Mouse (Mus musculus) ES-Bruce4 (cell line): ENCODE measurements around the gene Adam15. TPM values are rescaled to one million over a fixed set of nuclear protein-coding genes. Genes with fewer than 3 reads are reported as not detected.

Source experiments
- H3K27ac ChIP-seq: 2 replicates; pipeline ENCODE4 v1.5.1; 2012; ENCODE audit warnings: low read length, inconsistent platforms; ENCODE audit not compliant: insufficient read depth
- H3K27me3 ChIP-seq: 2 replicates; pipeline ENCODE4 v1.6.1; 2012; ENCODE audit warnings: mild to moderate bottlenecking, low read length, inconsistent platforms; ENCODE audit not compliant: control insufficient read depth, poor library complexity, insufficient read depth, severe bottlenecking
- H3K36me3 ChIP-seq: 2 replicates; pipeline ENCODE4 v1.6.1; 2012; ENCODE audit warnings: inconsistent platforms, mild to moderate bottlenecking, low read length, moderate library complexity; ENCODE audit not compliant: control insufficient read depth, poor library complexity, insufficient read depth, severe bottlenecking
- H3K4me1 ChIP-seq: one replicate; pipeline ENCODE4 v1.8.1; 2011; ENCODE audit warnings: low read length; ENCODE audit not compliant: control insufficient read depth, insufficient read depth
- H3K4me3 ChIP-seq: 2 replicates; pipeline ENCODE4 v1.5.1; 2011; ENCODE audit warnings: low read depth, mild to moderate bottlenecking, low read length
- H3K9ac ChIP-seq: 2 replicates; pipeline ENCODE4 v1.6.1; 2012; ENCODE audit warnings: low read depth, mild to moderate bottlenecking, inconsistent platforms; ENCODE audit not compliant: poor library complexity, severe bottlenecking
- H3K9me3 ChIP-seq: replicated peaks from 2 replicates; pipeline ENCODE4 v1.6.1; 2012; ENCODE audit warnings: mild to moderate bottlenecking, low read length, inconsistent platforms; ENCODE audit not compliant: control insufficient read depth, poor library complexity, insufficient read depth, severe bottlenecking
- CTCF ChIP-seq: IDR thresholded peaks from one replicate; pipeline ENCODE4 v1.8.1; 2011; ENCODE audit warnings: low read depth, low read length
- EP300 ChIP-seq: IDR thresholded peaks from 2 replicates; pipeline ENCODE4 v1.6.1; 2011; ENCODE audit warnings: low read depth, low read length; ENCODE audit not compliant: insufficient read depth
- POLR2A ChIP-seq: IDR thresholded peaks from one replicate; pipeline ENCODE4 v1.8.1; 2011; ENCODE audit warnings: low read length; ENCODE audit not compliant: insufficient read depth
- polyA plus RNA-seq: library from polyadenylated mRNA; stranded (reverse); fragments of >200 nt; gene quantifications from 2 replicates; pipeline ENCODE4 v1.2.4, GENCODE M21; 2011; ENCODE audit warnings: low read depth; ENCODE audit not compliant: missing spikeins, insufficient read depth, insufficient read length

Adam15 gene
- polyA plus RNA-seq, 1 experiment: 25.2 TPM

DNA sequence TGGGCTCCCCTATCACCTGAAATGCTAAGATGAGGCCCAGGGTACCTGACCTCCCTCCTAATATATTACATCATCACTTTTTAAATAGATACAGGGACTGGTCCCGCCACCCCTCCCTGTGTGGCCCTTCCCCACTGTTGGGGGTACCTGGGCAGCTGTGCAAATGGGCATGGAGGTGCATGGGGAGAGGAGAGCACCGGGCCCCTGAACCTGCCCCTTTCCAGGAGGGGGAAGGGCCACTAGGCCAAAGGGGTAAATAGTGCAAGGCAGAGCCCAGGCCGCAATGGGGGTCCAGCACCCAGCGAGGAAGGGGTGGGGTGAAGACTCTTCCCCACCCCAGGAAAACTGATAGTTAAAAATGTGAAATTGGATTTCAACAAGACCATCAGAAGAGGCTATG is 28.0 kb upstream of the Adam15 start:
- Histone ChIP-seq H3K9me3 (no peaks in the 10 kb centered on the region), H3K27ac (peak overlapping the region; percentile 5; the same call in 1 of the 2 replicates), H3K4me3 (no peak overlapping the region; the same call in 1 of the 2 replicates), H3K36me3 (no peaks in the 10 kb centered on the region; the same call in 1 of the 2 replicates), H3K27me3 (no peaks in the 10 kb centered on the region), H3K9ac (0 out of 2 replicates have a peak overlapping the region, but pooled peaks have one; percentile 49), H3K4me1 (peaks cover 13% of the 10 kb centered on the region)
- TF ChIP-seq EP300 (no peak), CTCF (no peak)

DNA sequence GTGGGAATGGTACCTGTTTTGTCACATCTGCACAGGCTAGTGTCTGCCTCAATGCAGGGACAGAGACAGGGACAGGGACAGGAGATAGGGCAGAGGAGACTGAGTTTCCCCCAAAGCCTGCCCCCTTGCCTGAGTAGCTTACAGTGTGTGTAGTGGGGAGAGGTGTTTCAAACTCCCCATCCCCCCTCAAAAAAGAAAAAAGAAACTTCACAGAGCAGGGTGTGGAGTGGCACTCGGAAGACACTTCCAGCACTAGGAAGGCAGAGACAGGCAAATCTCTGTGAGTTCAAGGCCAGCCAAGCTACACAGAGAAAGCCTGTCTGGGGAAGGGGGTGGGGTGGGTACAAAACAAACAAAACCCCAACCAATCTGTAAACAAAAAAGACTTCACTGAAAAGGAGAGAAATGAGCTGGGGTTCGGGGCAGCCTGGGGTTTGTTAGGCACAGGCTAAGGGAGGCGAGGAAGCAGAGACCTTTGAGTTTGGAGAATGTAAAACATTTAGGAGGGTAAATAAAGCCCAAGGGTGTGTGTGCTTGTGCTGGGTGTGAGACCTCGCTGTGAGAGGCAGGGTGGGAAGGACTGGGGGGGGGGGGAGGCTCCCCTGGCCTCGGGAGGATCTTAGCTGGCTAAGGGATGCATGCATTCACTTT is 23.9 kb upstream of the Adam15 start:
- TF ChIP-seq CTCF (no peak), POLR2A (no peak), EP300 (no peak)
- Histone ChIP-seq H3K4me3 (no peak overlapping the region), H3K9ac (no peak overlapping the region), H3K9me3 (no peaks in the 10 kb centered on the region), H3K4me1 (peaks cover 4% of the 10 kb centered on the region), H3K27ac (peak overlapping the region; percentile 74), H3K27me3 (no peaks in the 10 kb centered on the region), H3K36me3 (no peaks in the 10 kb centered on the region; the same call in 1 of the 2 replicates)

GRCm38 (mm10) chr3:89367338-89367737 is 17.5 kb upstream of the Adam15 start:
- Histone ChIP-seq H3K4me1 (peaks cover 2% of the 10 kb centered on the region), H3K36me3 (no peaks in the 10 kb centered on the region), H3K9me3 (no peaks in the 10 kb centered on the region), H3K4me3 (no peak overlapping the region), H3K27me3 (no peaks in the 10 kb centered on the region), H3K9ac (no peak overlapping the region), H3K27ac (no peak overlapping the region)
- no peak for TF ChIP-seq POLR2A

DNA sequence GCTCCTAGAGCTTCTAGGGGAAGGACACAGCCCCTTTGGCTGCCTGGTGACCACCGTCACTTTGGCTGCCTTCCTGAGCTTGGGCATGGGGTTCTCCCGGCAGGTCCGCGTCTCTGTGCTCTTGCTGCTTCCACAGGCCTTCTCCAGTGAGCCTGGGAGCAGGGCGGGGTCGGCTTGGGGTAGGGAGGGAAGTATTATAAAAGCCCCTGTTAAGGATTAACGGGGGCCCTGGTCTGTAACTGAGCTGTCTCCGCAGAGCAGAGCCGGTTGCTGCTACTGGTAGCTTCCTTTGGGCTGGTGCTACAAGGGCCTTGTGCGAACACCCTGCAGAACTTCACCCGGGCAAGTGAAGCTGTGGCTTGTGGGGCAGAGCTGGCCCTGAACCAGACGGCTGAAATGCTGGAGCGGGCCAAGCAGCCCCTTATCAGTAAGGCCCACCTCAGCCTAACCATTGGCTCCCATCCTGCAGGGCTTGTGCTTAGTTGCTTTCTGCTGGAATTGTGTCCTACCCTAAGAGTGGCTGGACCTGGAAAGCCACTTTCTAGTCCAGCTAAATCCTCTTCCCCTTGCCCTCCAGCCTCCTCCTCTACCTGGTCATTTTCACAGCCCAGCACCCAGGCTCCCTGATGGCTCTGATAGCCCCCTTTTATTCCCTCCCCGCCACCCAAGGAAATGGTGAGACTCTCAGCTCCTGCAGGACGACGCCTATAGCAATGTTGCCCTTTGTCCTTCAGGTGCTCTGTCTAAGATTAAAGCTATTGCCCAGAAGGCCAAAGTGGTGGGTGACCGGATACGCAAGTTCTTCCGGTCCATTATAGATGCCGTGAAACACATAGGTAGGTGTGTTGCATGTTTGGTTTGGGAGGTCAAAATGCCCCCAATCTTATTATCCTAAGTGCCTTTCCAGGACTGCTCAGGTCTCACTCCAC is 16.0 kb upstream of the Adam15 start:
- peak overlapping the region; percentile 18 for H3K4me3 ChIP-seq
- no peaks in the 10 kb centered on the region for H3K36me3 ChIP-seq
- H3K4me1 ChIP-seq: peaks cover 2% of the 10 kb centered on the region
- no peak overlapping the region for H3K27ac ChIP-seq
- TF ChIP-seq EP300 (no peak), CTCF (no peak), POLR2A (no peak)
- H3K9me3 ChIP-seq: no peaks in the 10 kb centered on the region
- no peak overlapping the region for H3K9ac ChIP-seq
- no peaks in the 10 kb centered on the region for H3K27me3 ChIP-seq

- no peak for TF ChIP-seq POLR2A
- TF ChIP-seq EP300: no peak
- TF ChIP-seq CTCF: no peak
- no peaks in the 10 kb centered on the region for H3K9me3 ChIP-seq
- no peaks in the 10 kb centered on the region for H3K36me3 ChIP-seq
- H3K27me3 ChIP-seq: no peaks in the 10 kb centered on the region
- H3K4me1 ChIP-seq: no peaks in the 10 kb centered on the region
- H3K4me3 ChIP-seq: peak within 1 kb of the TSS; percentile 18
- no peak within 1 kb of the TSS for H3K27ac ChIP-seq
- H3K9ac ChIP-seq: no peak within 1 kb of the TSS
These were observed 15.3 kb upstream of the Adam15 start, which contains the start of gene Dcst1 for GRCm38 (mm10) chr3:89365153-89365485. TSS of gene Dcst1 (minus strand) at chr3:89365253.

GRCm38 (mm10) chr3:89364631-89365030 is 14.8 kb upstream of the Adam15 start:
- Histone ChIP-seq H3K27me3 (no peaks in the 10 kb centered on the region), H3K4me3 (no peak overlapping the region), H3K9ac (no peak overlapping the region), H3K27ac (no peak overlapping the region), H3K9me3 (no peaks in the 10 kb centered on the region), H3K36me3 (no peaks in the 10 kb centered on the region), H3K4me1 (no peaks in the 10 kb centered on the region)
- no peak for TF ChIP-seq CTCF
- TF ChIP-seq POLR2A: no peak
- no peak for TF ChIP-seq EP300
